Mouse (Mus musculus): ENCODE measurements around the gene Cd37.

GRCm38 (mm10) chr7:45198961-45199360, 40.0 kb downstream of the Cd37 start:
- TF ChIP-seq POLR2A (IDR thresholded peaks at IDR 0.05; ENCODE audit: insufficient read depth, low read depth, low read length) (no peak), CTCF (IDR thresholded peaks at IDR 0.05) (no peak)

Data from heart, adult 2 months (tissue).